Mouse (Mus musculus) layer of hippocampus, postnatal 10 days (tissue): ENCODE measurements at regions not wholly inside any gene's neighbourhood (a gene's known extent, or its start where the extent isn't known, plus 50 kb on each side); places are given as distances from the start of the nearest gene placed in this dataset.

Source experiments
- DNase-seq, 2 experiments: peaks; one replicate each; pipeline ENCODE4 v3.0.0; 2021; ENCODE audit warnings: low spot score in 2 of 2

- DNase-seq, result no peak
These were observed 120.2 kb upstream of the Mpp6 start for GRCm38 (mm10) chr6:49989585-49990521.

- DNase-seq, result no peak
These were observed 119.6 kb upstream of the Mpp6 start for GRCm38 (mm10) chr6:49990522-49990858.

- peak in 1 of 2 experiments; percentile 33 for DNase-seq
These were observed 110.7 kb upstream of the Mpp6 start for GRCm38 (mm10) chr6:49999365-49999764.

GRCm38 (mm10) chr6:50008074-50008473 lies 102.0 kb upstream of the Mpp6 start:
- no peak for DNase-seq

GRCm38 (mm10) chr6:50008869-50009268 lies 101.2 kb upstream of the Mpp6 start:
- DNase-seq, result no peak

GRCm38 (mm10) chr6:50009339-50009738 lies 100.7 kb upstream of the Mpp6 start:
- DNase-seq, result no peak

- no peak for DNase-seq
These were observed 100.2 kb upstream of the Mpp6 start for GRCm38 (mm10) chr6:50009856-50010255.

- peak in 1 of 2 experiments; percentile 5 for DNase-seq
These were observed 99.0 kb upstream of the Mpp6 start for GRCm38 (mm10) chr6:50011071-50011470.

- DNase-seq, result peak in 1 of 2 experiments; percentile 8
These were observed 98.1 kb upstream of the Mpp6 start for GRCm38 (mm10) chr6:50011746-50012453.

- DNase-seq, result peak in 1 of 2 experiments; percentile 5
These were observed 97.0 kb upstream of the Mpp6 start for GRCm38 (mm10) chr6:50013067-50013466.

GRCm38 (mm10) chr6:50013842-50014241 lies 96.2 kb upstream of the Mpp6 start:
- no peak for DNase-seq

GRCm38 (mm10) chr6:50027981-50028380 lies 82.1 kb upstream of the Mpp6 start:
- DNase-seq, result no peak

- DNase-seq, result no peak
These were observed 80.0 kb upstream of the Mpp6 start for GRCm38 (mm10) chr6:50029895-50030515.

GRCm38 (mm10) chr6:50031356-50031755 lies 78.7 kb upstream of the Mpp6 start:
- no peak for DNase-seq

GRCm38 (mm10) chr6:50032894-50033595 lies 77.0 kb upstream of the Mpp6 start:
- DNase-seq, result peak in 1 of 2 experiments; percentile 29

GRCm38 (mm10) chr6:50037614-50038013 lies 72.4 kb upstream of the Mpp6 start:
- DNase-seq, result no peak

- DNase-seq, result no peak
These were observed 71.7 kb upstream of the Mpp6 start for GRCm38 (mm10) chr6:50038369-50038768.

GRCm38 (mm10) chr6:50041044-50041443 lies 69.0 kb upstream of the Mpp6 start:
- DNase-seq, result no peak

- no peak for DNase-seq
These were observed 67.9 kb upstream of the Mpp6 start for GRCm38 (mm10) chr6:50042127-50042526.

GRCm38 (mm10) chr6:50044165-50044564 lies 65.9 kb upstream of the Mpp6 start:
- no peak for DNase-seq

- DNase-seq, result no peak
These were observed 63.3 kb upstream of the Mpp6 start for GRCm38 (mm10) chr6:50046721-50047120.
